ENCODE assay signal across 1 mouse cellular context in the genomic region with DNA sequence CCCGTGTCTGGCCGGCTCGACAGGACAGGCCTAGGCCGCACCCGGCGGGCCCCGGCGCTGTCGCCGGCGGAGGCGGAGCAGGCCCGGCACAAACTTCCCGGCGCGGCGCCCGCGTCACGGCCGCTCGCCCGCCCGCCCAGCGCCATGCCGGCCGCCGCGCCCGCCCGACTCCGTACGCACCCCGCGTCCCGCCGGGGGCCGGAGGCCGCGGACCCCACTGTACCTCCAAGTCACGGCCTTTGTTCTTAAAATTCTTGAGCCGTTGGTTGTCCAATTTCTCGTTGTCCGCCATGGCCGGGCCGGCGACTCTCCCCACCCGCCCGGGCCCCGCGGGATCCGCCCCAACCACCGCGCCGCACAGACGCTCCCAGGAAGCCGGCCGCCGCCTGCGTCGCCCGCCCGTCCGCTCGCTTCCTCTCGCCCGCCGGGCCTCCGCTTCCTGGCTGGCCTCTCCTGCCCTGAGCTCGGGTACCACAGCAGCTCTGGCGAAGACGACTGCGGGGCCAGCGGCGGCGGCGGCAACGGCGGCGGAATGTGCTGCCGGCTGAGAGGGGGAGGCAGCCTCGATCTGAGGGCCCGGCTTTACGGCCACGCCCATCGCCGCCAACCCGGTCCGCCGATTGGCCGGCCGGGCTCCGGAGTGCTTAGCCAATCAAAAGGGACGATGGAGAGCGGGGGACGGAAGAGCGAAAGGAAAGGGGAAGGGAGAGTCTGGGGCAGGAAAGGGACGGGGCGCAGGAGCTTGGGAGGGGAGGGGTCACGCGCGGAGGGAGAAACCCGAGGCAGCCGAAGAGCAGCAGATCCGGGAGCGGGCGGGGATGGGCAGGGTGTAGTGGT.
TF ChIP-seq lines count a peak whose summit lies in the region.

A gene (minus strand): TSS at position 605 of the 837 bp plus-strand sequence.

TF ChIP-seq in CH12.LX, 34 proteins besides CTCF, POLR2A, EP300 and RAD21 (continued from another document):
- TF ChIP-seq MAFK (IDR thresholded peaks at IDR 0.05; ENCODE audit: insufficient replicate concordance, low read length) (no peak), KAT2A (IDR thresholded peaks at IDR 0.05; ENCODE audit: insufficient replicate concordance, low read length) (0 out of 2 replicates have a peak, but pooled peaks have one; percentile 52), MYC (IDR thresholded peaks at IDR 0.05; ENCODE audit: low read depth, low read length) (no peak), JUN (IDR thresholded peaks at IDR 0.05; ENCODE audit: insufficient read depth, low read depth, low read length) (no peak), TCF12 (IDR thresholded peaks at IDR 0.05; ENCODE audit: low read depth, low read length) (no peak; the same call in none of the 2 replicates), SIN3A (IDR thresholded peaks at IDR 0.05; ENCODE audit: low read length) (peak; percentile 4), ETS1 (conservative IDR thresholded peaks at IDR 0.05; ENCODE audit: low read depth, low read length) (no peak), E2F4 (IDR thresholded peaks at IDR 0.05; ENCODE audit: insufficient replicate concordance, low read depth, low read length) (no peak), MXI1 (IDR thresholded peaks at IDR 0.05; ENCODE audit: low read depth, low read length) (peak; percentile 48), CHD1 (IDR thresholded peaks at IDR 0.05; ENCODE audit: low read depth, low read length) (no peak; the same call in 1 of the 2 replicates), MAX (IDR thresholded peaks at IDR 0.05; ENCODE audit: low read length) (no peak; the same call in 1 of the 2 replicates), TBP (conservative IDR thresholded peaks at IDR 0.05; ENCODE audit: low read depth, low read length) (no peak), ZNF384 (IDR thresholded peaks at IDR 0.05; ENCODE audit: low read depth, low read length) (no peak), USF1 (IDR thresholded peaks at IDR 0.05; ENCODE audit: low read depth, low read length) (no peak), GABPA (IDR thresholded peaks at IDR 0.05; ENCODE audit: insufficient replicate concordance, low read depth, low read length) (no peak), POLR2AphosphoS2 (IDR thresholded peaks at IDR 0.05; ENCODE audit: low read depth, low read length) (peak; percentile 56; the same call in 1 of the 2 replicates), RCOR1 (conservative IDR thresholded peaks at IDR 0.05; ENCODE audit: low read depth, low read length) (no peak), JUND (conservative IDR thresholded peaks at IDR 0.05; ENCODE audit: low read depth, low read length) (no peak), UBTF (IDR thresholded peaks at IDR 0.05; ENCODE audit: low read depth, low read length) (peak; percentile 89; the same call in 1 of the 2 replicates), IRF4 (IDR thresholded peaks at IDR 0.05; ENCODE audit: low read depth, low read length) (no peak), ZKSCAN1 (IDR thresholded peaks at IDR 0.05; ENCODE audit: borderline replicate concordance, low read depth, low read length) (no peak)
TF ChIP-seq in CH12.LX: peak in this region for 9.
